Mouse (Mus musculus) CH12.LX (cell line): ENCODE results near the gene Fam169b. TPM values are rescaled to one million over a fixed set of nuclear protein-coding genes. Genes with fewer than 3 reads are reported as not detected.

ENCODE experiments used
- DNase-seq: peaks from one replicate; pipeline ENCODE4 v3.0.0-alpha.2; 2013; ENCODE audit errors: extremely low read depth
- H3K27ac ChIP-seq: 2 replicates; pipeline ENCODE4 v1.5.1; 2012; ENCODE audit warnings: low read depth, mild to moderate bottlenecking, control low read depth, moderate library complexity; ENCODE audit not compliant: insufficient read depth
- H3K27me3 ChIP-seq: replicated peaks from 2 replicates; pipeline ENCODE3; 2012; ENCODE audit warnings: inconsistent platforms
- H3K36me3 ChIP-seq, 2 experiments: replicated peaks in 1 of 2; 2 replicates each; pipeline versions ENCODE3 to v1.6.1; 2012; ENCODE audit warnings: inconsistent platforms in 1 of 2, low read length in 1 of 2, mild to moderate bottlenecking in 1 of 2, mixed read lengths in 1 of 2, moderate library complexity in 1 of 2; ENCODE audit not compliant: control insufficient read depth in 1 of 2, insufficient read depth in 1 of 2
- H3K4me1 ChIP-seq, 2 experiments: 2 replicates each; pipeline ENCODE4 v1.6.1; 2012; ENCODE audit warnings: inconsistent platforms in 1 of 2, moderate library complexity in 1 of 2; ENCODE audit not compliant: insufficient read depth in 2 of 2, control insufficient read depth in 1 of 2
- H3K4me2 ChIP-seq: 2 replicates; pipeline ENCODE4 v1.6.1; 2012; ENCODE audit warnings: low read depth, mild to moderate bottlenecking, control low read depth; ENCODE audit not compliant: poor library complexity, insufficient read depth, severe bottlenecking
- H3K4me3 ChIP-seq, 3 experiments: fragments of 150-350 bp in 1 of 3; sonication (generic) in 1 of 3; replicated peaks in 1 of 3; 2 replicates each; pipeline versions ENCODE3 to v1.5.1; 2011 to 2012; ENCODE audit warnings: low read depth in 2 of 3, low read length in 2 of 3, mild to moderate bottlenecking in 2 of 3, moderate library complexity in 2 of 3, control low read depth in 1 of 3, improper control_type of control experiment in 1 of 3, inconsistent platforms in 1 of 3, mixed read lengths in 1 of 3; ENCODE audit not compliant: poor library complexity in 1 of 3
- H3K79me2 ChIP-seq: replicated peaks from 2 replicates; pipeline ENCODE4 v1.6.1; 2012; ENCODE audit warnings: mild to moderate bottlenecking, moderate library complexity; ENCODE audit not compliant: control insufficient read depth, poor library complexity, insufficient read depth, severe bottlenecking; ENCODE audit errors: extremely low read depth
- H3K9ac ChIP-seq: 2 replicates; pipeline ENCODE4 v1.6.1; 2012; ENCODE audit warnings: low read depth, mild to moderate bottlenecking, control low read depth, moderate library complexity; ENCODE audit not compliant: insufficient read depth
- H3K9me3 ChIP-seq: replicated peaks from 2 replicates; pipeline ENCODE3; 2012; ENCODE audit warnings: low read length, inconsistent platforms, mixed read lengths
- BHLHE40 ChIP-seq: IDR thresholded peaks from 2 replicates; pipeline ENCODE4 v1.6.1; 2011; ENCODE audit warnings: mild to moderate bottlenecking, low read depth, low read length, improper control_type of control experiment
- CHD1 ChIP-seq: IDR thresholded peaks from 2 replicates; pipeline ENCODE4 v1.6.1; 2012; ENCODE audit warnings: low read depth, low read length, improper control_type of control experiment, inconsistent platforms
- CHD2 ChIP-seq: IDR thresholded peaks from 2 replicates; pipeline ENCODE4 v1.6.1; 2011; ENCODE audit warnings: low read length, improper control_type of control experiment
- E2F4 ChIP-seq: IDR thresholded peaks from 2 replicates; pipeline ENCODE4 v1.6.1; 2011; ENCODE audit warnings: low read depth, low read length, improper control_type of control experiment; ENCODE audit not compliant: insufficient replicate concordance
- ELF1 ChIP-seq: IDR thresholded peaks from 2 replicates; pipeline ENCODE4 v1.6.1; 2014; ENCODE audit warnings: low read depth, mild to moderate bottlenecking, inconsistent platforms, low read length, improper control_type of control experiment
- EP300 ChIP-seq: IDR thresholded peaks from 2 replicates; pipeline ENCODE4 v1.6.1; 2011; ENCODE audit warnings: low read length, improper control_type of control experiment
- ETS1 ChIP-seq: conservative IDR thresholded peaks from 2 replicates; pipeline ENCODE4 v1.6.1; 2012; ENCODE audit warnings: low read depth, mild to moderate bottlenecking, inconsistent platforms, low read length, improper control_type of control experiment, moderate library complexity
- GABPA ChIP-seq: IDR thresholded peaks from 2 replicates; pipeline ENCODE4 v1.6.1; 2012; ENCODE audit warnings: low read depth, low read length, improper control_type of control experiment, inconsistent platforms; ENCODE audit not compliant: insufficient replicate concordance
- HCFC1 ChIP-seq: IDR thresholded peaks from 2 replicates; pipeline ENCODE4 v1.6.1; 2012; ENCODE audit warnings: low read depth, mild to moderate bottlenecking, inconsistent platforms, low read length, improper control_type of control experiment
- IRF4 ChIP-seq: IDR thresholded peaks from 2 replicates; pipeline ENCODE4 v1.6.1; 2014; ENCODE audit warnings: low read depth, mild to moderate bottlenecking, inconsistent platforms, low read length, improper control_type of control experiment
- JUN ChIP-seq: IDR thresholded peaks from 2 replicates; pipeline ENCODE4 v1.6.1; 2011; ENCODE audit warnings: low read depth, mild to moderate bottlenecking, low read length, improper control_type of control experiment, moderate library complexity; ENCODE audit not compliant: insufficient read depth
- JUND ChIP-seq: conservative IDR thresholded peaks from 2 replicates; pipeline ENCODE4 v1.6.1; 2011; ENCODE audit warnings: low read depth, low read length, improper control_type of control experiment
- KAT2A ChIP-seq: IDR thresholded peaks from 2 replicates; pipeline ENCODE4 v1.6.1; 2012; ENCODE audit warnings: low read length, improper control_type of control experiment, inconsistent platforms; ENCODE audit not compliant: insufficient replicate concordance
- MAX ChIP-seq: IDR thresholded peaks from 2 replicates; pipeline ENCODE4 v1.6.1; 2011; ENCODE audit warnings: low read length, improper control_type of control experiment
- MAZ ChIP-seq: IDR thresholded peaks from 2 replicates; pipeline ENCODE4 v1.6.1; 2012; ENCODE audit warnings: low read depth, mild to moderate bottlenecking, inconsistent platforms, low read length, improper control_type of control experiment, moderate library complexity
- MEF2A ChIP-seq: IDR thresholded peaks from 2 replicates; pipeline ENCODE4 v1.6.1; 2014; ENCODE audit warnings: low read depth, mild to moderate bottlenecking, inconsistent platforms, low read length, improper control_type of control experiment, borderline replicate concordance
- MYC ChIP-seq: IDR thresholded peaks from 2 replicates; pipeline ENCODE4 v1.6.1; 2011; ENCODE audit warnings: low read depth, mild to moderate bottlenecking, improper control_type of control experiment, low read length
- NELFE ChIP-seq: IDR thresholded peaks from 2 replicates; pipeline ENCODE4 v1.6.1; 2011; ENCODE audit warnings: low read depth, low read length, improper control_type of control experiment
- NRF1 ChIP-seq: IDR thresholded peaks from 2 replicates; pipeline ENCODE4 v1.6.1; 2014; ENCODE audit warnings: low read depth, mild to moderate bottlenecking, inconsistent platforms, low read length, improper control_type of control experiment, moderate library complexity
- PAX5 ChIP-seq: IDR thresholded peaks from 2 replicates; pipeline ENCODE4 v1.6.1; 2012; ENCODE audit warnings: low read length, inconsistent platforms, mixed read lengths
- POLR2A ChIP-seq: IDR thresholded peaks from 2 replicates; pipeline ENCODE4 v1.6.1; 2011; ENCODE audit warnings: low read depth, mild to moderate bottlenecking, improper control_type of control experiment, low read length
- RAD21 ChIP-seq: IDR thresholded peaks from 2 replicates; pipeline ENCODE4 v1.6.1; 2011; ENCODE audit warnings: low read depth, mild to moderate bottlenecking, low read length, improper control_type of control experiment, moderate library complexity
- RCOR1 ChIP-seq: conservative IDR thresholded peaks from 2 replicates; pipeline ENCODE4 v1.6.1; 2012; ENCODE audit warnings: low read depth, mild to moderate bottlenecking, inconsistent platforms, low read length, improper control_type of control experiment
- TBP ChIP-seq: conservative IDR thresholded peaks from 2 replicates; pipeline ENCODE4 v1.6.1; 2011; ENCODE audit warnings: low read depth, low read length, improper control_type of control experiment
- TCF12 ChIP-seq: IDR thresholded peaks from 2 replicates; pipeline ENCODE4 v1.6.1; 2014; ENCODE audit warnings: low read depth, mild to moderate bottlenecking, inconsistent platforms, low read length, improper control_type of control experiment
- UBTF ChIP-seq: IDR thresholded peaks from 2 replicates; pipeline ENCODE4 v1.6.1; 2012; ENCODE audit warnings: low read depth, mild to moderate bottlenecking, inconsistent platforms, low read length, improper control_type of control experiment, moderate library complexity
- ZC3H11A ChIP-seq: IDR thresholded peaks from 2 replicates; pipeline ENCODE4 v1.6.1; 2012; ENCODE audit warnings: low read depth, mild to moderate bottlenecking, inconsistent platforms, low read length, improper control_type of control experiment
- ZKSCAN1 ChIP-seq: IDR thresholded peaks from 2 replicates; pipeline ENCODE4 v1.6.1; 2012; ENCODE audit warnings: low read depth, inconsistent platforms, low read length, improper control_type of control experiment, borderline replicate concordance
- ZMIZ1 ChIP-seq: IDR thresholded peaks from 2 replicates; pipeline ENCODE4 v1.6.1; 2012; ENCODE audit warnings: low read depth, mild to moderate bottlenecking, inconsistent platforms, low read length, improper control_type of control experiment
- ZNF384 ChIP-seq: IDR thresholded peaks from 2 replicates; pipeline ENCODE4 v1.6.1; 2012; ENCODE audit warnings: low read depth, low read length, improper control_type of control experiment, inconsistent platforms
- dilution Hi-C: fragments of 300-500 bp; cut with MboI; formaldehyde crosslinking; loops from 2 replicates; pipeline ENCODE4 v1.14.3; 2020; ENCODE audit warnings: low sequenced_read_pairs; ENCODE audit not compliant: extremely low pct_unique_long_range_greater_than_20kb, extremely low pct_ligation_motif_present
- in situ Hi-C: fragments of 300-500 bp; cut with MboI; formaldehyde crosslinking; loops from 3 replicates; pipeline ENCODE4 v1.14.3; 2019; ENCODE audit warnings: low sequenced_read_pairs, low pct_ligation_motif_present, low pct_unique_long_range_greater_than_20kb, mixed read lengths
- polyA plus RNA-seq: library from polyadenylated mRNA; unstranded; fragments of >175 nt; gene quantifications from 2 replicates; pipeline ENCODE4 v1.2.1, GENCODE M21; 2012; ENCODE audit warnings: low read depth; ENCODE audit not compliant: insufficient read length
- total RNA-seq, 2 experiments: library from RNA; depleted of rRNA; stranded (reverse); fragments of 300-350 nt in 1 of 2; fragments of >200 nt in 1 of 2; gene quantifications; 2 replicates each; pipeline ENCODE4 v1.2.3; 2012 to 2014

Gene Fam169b
- total and polyA plus RNA-seq, 3 experiments, result 15.9 to 17.0 (median 16.2) TPM

DNA sequence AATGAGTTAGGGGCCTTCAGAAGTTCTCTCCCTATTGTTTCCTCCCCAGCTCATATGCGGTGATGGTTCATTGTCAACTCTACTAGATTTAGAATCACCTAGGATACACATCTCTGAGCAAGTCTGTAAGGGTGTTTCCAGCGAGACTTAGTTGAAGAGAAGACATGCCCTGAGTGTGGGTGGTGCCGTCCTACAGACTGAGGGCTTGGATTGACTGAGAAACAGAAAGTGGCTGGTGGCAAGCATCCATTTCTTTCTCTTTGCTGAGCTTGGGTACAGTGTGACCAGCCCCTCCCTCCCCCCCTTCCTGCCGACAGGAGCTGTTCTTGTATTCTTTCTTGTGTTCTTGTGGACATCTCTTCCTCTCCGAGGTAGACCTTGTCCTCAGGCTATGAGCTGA lies 7.7 kb downstream of the Fam169b start:
- peak overlapping the region; percentile 57 for H3K9ac ChIP-seq
- H3K27ac ChIP-seq, result peak overlapping the region; percentile 80
- peaks cover 19 to 56% of the 10 kb centered on the region in 2 experiments for H3K4me1 ChIP-seq
- 0 out of 2 replicates have a peak, but pooled peaks have one; percentile 26 for TF ChIP-seq TCF12
- no peak for TF ChIP-seq MYC
- no peak for TF ChIP-seq CHD1
- H3K36me3 ChIP-seq, result peaks cover 6 to 25% of the 10 kb centered on the region in 2 experiments
- peaks cover 74% of the 10 kb centered on the region for H3K79me2 ChIP-seq
- peak; percentile 59 for DNase-seq
- dilution Hi-C loops, result no loop called here
- H3K4me3 ChIP-seq, result peak overlapping the region in 2 of 3 experiments; percentile 25 to 49
- peaks cover 1% of the 10 kb centered on the region for H3K9me3 ChIP-seq
- peak overlapping the region; percentile 81; the same call in 1 of the 2 replicates for H3K4me2 ChIP-seq
- in situ Hi-C loops, result no loop called here
- no peaks in the 10 kb centered on the region for H3K27me3 ChIP-seq

DNA sequence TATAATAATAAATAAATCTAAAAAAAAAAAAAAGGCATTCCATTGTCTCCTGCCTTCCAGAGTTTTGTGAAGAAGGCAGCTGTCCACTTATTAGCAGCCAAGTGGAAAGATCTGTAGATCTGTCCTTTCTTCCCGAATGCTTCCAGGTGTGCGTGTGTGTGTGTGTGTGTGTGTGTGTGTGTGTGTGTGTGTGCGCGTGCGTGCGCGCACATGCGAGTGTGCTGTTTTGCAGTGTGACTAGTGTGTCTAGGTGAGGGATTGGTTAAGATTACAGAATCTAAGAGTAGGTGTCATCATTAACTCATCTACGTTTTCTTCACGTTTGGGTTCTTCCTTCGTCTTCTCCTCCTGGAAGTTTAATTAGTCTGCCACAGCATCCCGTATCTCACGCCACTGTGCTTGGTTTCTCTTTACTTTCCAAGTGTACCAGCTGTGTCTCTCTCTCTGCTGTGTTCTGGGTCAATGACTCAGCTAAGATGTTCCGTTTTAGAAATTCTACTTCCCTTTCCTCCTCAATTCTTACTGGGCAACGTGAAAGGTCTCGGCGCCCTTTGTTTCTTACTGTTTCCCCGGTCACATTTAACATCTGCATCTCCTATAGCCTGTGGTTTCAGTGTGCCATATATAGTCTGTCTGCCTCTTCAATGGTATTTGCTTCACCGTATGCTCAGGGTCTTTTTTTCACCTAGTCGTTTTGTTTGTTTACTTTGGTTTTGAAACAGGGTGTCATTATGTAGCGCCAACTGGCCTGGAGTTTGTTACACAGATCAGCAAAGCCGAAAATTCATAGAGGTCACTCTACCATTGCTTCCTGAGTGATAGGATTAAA lies 8.9 kb downstream of the Fam169b start:
- Histone ChIP-seq H3K4me2 (peak overlapping the region; percentile 92), H3K27ac (peak overlapping the region; percentile 99), H3K9me3 (peaks cover 1% of the 10 kb centered on the region), H3K79me2 (peaks cover 64% of the 10 kb centered on the region), H3K9ac (peak overlapping the region; percentile 88), H3K4me3 (peak overlapping the region; percentile 46 to 59 (median 59)), H3K4me1 (peaks cover 19 to 68% of the 10 kb centered on the region in 2 experiments), H3K36me3 (peaks cover 6 to 25% of the 10 kb centered on the region in 2 experiments), H3K27me3 (no peaks in the 10 kb centered on the region)
- peak; percentile 88 for DNase-seq
- in situ Hi-C loops, result no loop called here
- dilution Hi-C loops, result no loop called here
- TF ChIP-seq ZNF384 (peak; percentile 48), BHLHE40 (peak; percentile 87), MAX (peak; percentile 7; the same call in 1 of the 2 replicates), MYC (peak; percentile 57), GABPA (no peak), POLR2A (peak; percentile 62), UBTF (no peak), TBP (peak; percentile 89), ZMIZ1 (no peak; the same call in 1 of the 2 replicates), PAX5 (no peak), NELFE (no peak), NRF1 (peak; percentile 65), ELF1 (0 out of 2 replicates have a peak, but pooled peaks have one; percentile 6), RCOR1 (no peak), JUN (no peak; the same call in 1 of the 2 replicates), E2F4 (no peak), HCFC1 (peak; percentile 44), CHD2 (no peak), MEF2A (0 out of 2 replicates have a peak, but pooled peaks have one; percentile 58), MAZ (no peak), RAD21 (no peak), KAT2A (no peak), ZC3H11A (no peak), EP300 (peak; percentile 45), CHD1 (no peak), IRF4 (no peak; the same call in 1 of the 2 replicates), ZKSCAN1 (no peak), JUND (no peak; the same call in 1 of the 2 replicates), ETS1 (peak; percentile 88)
